Mouse (Mus musculus) brain, embryonic 14.5 days (tissue): ENCODE measurements around the gene Efcab11.

Experiments
- CTCF ChIP-seq: fragments of 200-500 bp; IDR thresholded peaks from 2 replicates; pipeline ENCODE4 v1.5.1; 2012; ENCODE audit warnings: inconsistent platforms, mild to moderate bottlenecking, moderate library complexity, borderline replicate concordance; ENCODE audit not compliant: insufficient read depth, insufficient read length; ENCODE audit errors: extremely low read depth
- POLR2A ChIP-seq: fragments of 200-500 bp; IDR thresholded peaks from 2 replicates; pipeline ENCODE4 v1.6.1; 2012; ENCODE audit warnings: mild to moderate bottlenecking, inconsistent platforms, borderline replicate concordance; ENCODE audit not compliant: poor library complexity, insufficient read depth, insufficient read length, severe bottlenecking; ENCODE audit errors: extremely low read depth

- TF ChIP-seq POLR2A (no peak), CTCF (no peak)
Measured at GRCm38 (mm10) chr12:99756914-99757687, 127.1 kb downstream of the Efcab11 start.
